Mouse (Mus musculus) ES-Bruce4 (cell line): ENCODE results near the gene Glb1l. TPM values are rescaled to one million over a fixed set of nuclear protein-coding genes. Genes with fewer than 3 reads are reported as not detected.

Experiments used
- H3K27ac ChIP-seq: 2 replicates; pipeline ENCODE4 v1.5.1; 2012; ENCODE audit warnings: low read length, inconsistent platforms; ENCODE audit not compliant: insufficient read depth
- H3K27me3 ChIP-seq: 2 replicates; pipeline ENCODE4 v1.6.1; 2012; ENCODE audit warnings: mild to moderate bottlenecking, low read length, inconsistent platforms; ENCODE audit not compliant: control insufficient read depth, poor library complexity, insufficient read depth, severe bottlenecking
- H3K36me3 ChIP-seq: 2 replicates; pipeline ENCODE4 v1.6.1; 2012; ENCODE audit warnings: inconsistent platforms, mild to moderate bottlenecking, low read length, moderate library complexity; ENCODE audit not compliant: control insufficient read depth, poor library complexity, insufficient read depth, severe bottlenecking
- H3K4me1 ChIP-seq: one replicate; pipeline ENCODE4 v1.8.1; 2011; ENCODE audit warnings: low read length; ENCODE audit not compliant: control insufficient read depth, insufficient read depth
- H3K4me3 ChIP-seq: 2 replicates; pipeline ENCODE4 v1.5.1; 2011; ENCODE audit warnings: low read depth, mild to moderate bottlenecking, low read length
- H3K9ac ChIP-seq: 2 replicates; pipeline ENCODE4 v1.6.1; 2012; ENCODE audit warnings: low read depth, mild to moderate bottlenecking, inconsistent platforms; ENCODE audit not compliant: poor library complexity, severe bottlenecking
- H3K9me3 ChIP-seq: replicated peaks from 2 replicates; pipeline ENCODE4 v1.6.1; 2012; ENCODE audit warnings: mild to moderate bottlenecking, low read length, inconsistent platforms; ENCODE audit not compliant: control insufficient read depth, poor library complexity, insufficient read depth, severe bottlenecking
- CTCF ChIP-seq: IDR thresholded peaks from one replicate; pipeline ENCODE4 v1.8.1; 2011; ENCODE audit warnings: low read depth, low read length
- EP300 ChIP-seq: IDR thresholded peaks from 2 replicates; pipeline ENCODE4 v1.6.1; 2011; ENCODE audit warnings: low read depth, low read length; ENCODE audit not compliant: insufficient read depth
- POLR2A ChIP-seq: IDR thresholded peaks from one replicate; pipeline ENCODE4 v1.8.1; 2011; ENCODE audit warnings: low read length; ENCODE audit not compliant: insufficient read depth
- polyA plus RNA-seq: library from polyadenylated mRNA; stranded (reverse); fragments of >200 nt; gene quantifications from 2 replicates; pipeline ENCODE4 v1.2.4, GENCODE M21; 2011; ENCODE audit warnings: low read depth; ENCODE audit not compliant: missing spikeins, insufficient read depth, insufficient read length

Glb1l gene
- polyA plus RNA-seq, 1 experiment, result 5.1 TPM

DNA sequence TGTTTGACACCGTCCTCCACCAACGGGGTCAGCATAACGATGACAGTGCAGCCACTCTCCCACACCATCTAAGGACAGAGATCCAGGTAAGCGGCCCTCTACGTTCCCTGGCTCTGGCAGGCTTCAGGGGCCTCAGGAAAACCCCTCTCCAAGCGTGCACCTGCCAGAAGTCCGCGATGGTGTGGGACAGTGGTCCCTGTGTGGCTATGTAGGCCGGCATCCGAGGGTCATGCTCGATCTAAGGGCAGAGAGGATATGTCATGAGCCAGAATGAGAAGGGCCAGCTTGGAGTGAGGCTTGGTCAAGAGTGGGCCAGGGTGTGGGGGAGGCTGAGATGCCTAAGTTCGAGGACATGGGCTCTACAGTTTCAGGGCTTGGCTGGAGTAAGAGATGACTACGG, 41.7 kb upstream of the Glb1l start:
- TF ChIP-seq POLR2A (no peak), EP300 (no peak), CTCF (no peak)
- Histone ChIP-seq H3K36me3 (no peaks in the 10 kb centered on the region), H3K27me3 (no peaks in the 10 kb centered on the region), H3K27ac (no peak overlapping the region), H3K9ac (no peak overlapping the region), H3K4me1 (peaks cover 3% of the 10 kb centered on the region), H3K4me3 (no peak overlapping the region), H3K9me3 (no peaks in the 10 kb centered on the region)

DNA sequence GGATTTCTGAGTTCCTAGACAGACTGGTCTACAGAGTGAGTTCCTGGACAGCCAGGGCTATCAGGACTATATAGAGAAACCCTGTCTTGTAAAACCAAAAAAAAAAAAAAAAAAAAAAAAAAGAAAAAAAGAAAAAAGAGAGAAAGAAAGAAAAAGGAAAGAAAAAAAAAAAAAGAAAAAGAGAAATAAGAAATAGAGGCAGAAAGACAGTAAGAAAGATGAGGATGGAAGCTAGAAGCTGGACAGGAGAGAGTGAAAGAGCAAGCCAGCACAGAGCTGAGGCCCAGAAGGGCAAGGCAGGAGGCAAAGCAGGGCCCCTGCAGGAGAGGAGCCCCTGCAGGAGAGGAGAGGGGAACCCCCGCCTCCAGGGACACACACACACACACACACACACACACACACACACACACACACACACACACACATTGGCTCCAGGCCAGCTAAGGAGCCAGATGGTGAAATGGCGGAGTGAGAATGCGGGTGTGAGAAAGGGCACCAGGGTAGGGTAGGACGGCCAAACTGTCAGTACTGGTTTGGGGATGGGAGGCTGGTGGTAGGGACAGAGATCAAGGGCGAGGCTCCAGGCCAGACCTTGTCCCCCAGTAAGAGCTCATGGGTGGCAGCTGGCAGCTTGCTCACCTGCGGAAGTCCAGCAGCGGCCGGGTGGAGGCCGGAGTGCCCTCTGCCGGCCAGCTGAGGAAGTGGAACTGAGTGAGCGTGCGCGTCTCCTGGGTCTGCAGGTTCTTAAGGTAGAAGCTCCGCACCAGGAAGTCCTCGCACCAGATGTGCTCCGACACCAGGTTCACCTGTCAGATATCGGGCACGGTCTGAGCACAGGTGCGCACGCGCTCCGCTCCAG, 40.7 kb upstream of the Glb1l start:
- Histone ChIP-seq H3K4me3 (peak overlapping the region; percentile 22; the same call in 1 of the 2 replicates), H3K9ac (no peak overlapping the region), H3K27me3 (no peaks in the 10 kb centered on the region), H3K9me3 (no peaks in the 10 kb centered on the region), H3K27ac (no peak overlapping the region), H3K36me3 (no peaks in the 10 kb centered on the region), H3K4me1 (peaks cover 3% of the 10 kb centered on the region)
- TF ChIP-seq POLR2A (no peak), EP300 (no peak), CTCF (peak; percentile 89)

DNA sequence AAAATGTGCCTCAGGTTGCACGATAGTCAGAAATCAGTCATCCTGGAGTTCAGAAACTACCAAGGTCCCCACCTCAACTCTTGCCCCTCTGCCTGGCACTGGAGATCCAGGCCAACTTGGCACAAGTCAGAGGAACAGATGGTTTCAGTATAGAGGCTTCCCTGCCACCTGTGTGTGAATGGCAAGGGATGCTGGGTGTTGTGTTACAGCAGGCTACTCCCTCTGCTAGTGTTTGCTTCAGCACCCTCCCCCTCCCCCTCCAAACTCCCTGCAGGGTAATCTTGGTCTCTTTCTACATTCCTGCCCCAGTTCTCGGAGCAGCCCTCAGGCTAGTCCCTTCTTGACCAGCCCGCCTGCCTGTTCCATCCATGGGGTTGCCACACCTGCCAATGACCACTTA, 39.9 kb upstream of the Glb1l start:
- Histone ChIP-seq H3K36me3 (no peaks in the 10 kb centered on the region), H3K27me3 (no peaks in the 10 kb centered on the region), H3K27ac (no peak overlapping the region), H3K9me3 (no peaks in the 10 kb centered on the region), H3K4me1 (peaks cover 3% of the 10 kb centered on the region), H3K9ac (no peak overlapping the region), H3K4me3 (no peak overlapping the region)
- TF ChIP-seq CTCF (no peak), EP300 (0 out of 2 replicates have a peak, but pooled peaks have one; percentile 23)

DNA sequence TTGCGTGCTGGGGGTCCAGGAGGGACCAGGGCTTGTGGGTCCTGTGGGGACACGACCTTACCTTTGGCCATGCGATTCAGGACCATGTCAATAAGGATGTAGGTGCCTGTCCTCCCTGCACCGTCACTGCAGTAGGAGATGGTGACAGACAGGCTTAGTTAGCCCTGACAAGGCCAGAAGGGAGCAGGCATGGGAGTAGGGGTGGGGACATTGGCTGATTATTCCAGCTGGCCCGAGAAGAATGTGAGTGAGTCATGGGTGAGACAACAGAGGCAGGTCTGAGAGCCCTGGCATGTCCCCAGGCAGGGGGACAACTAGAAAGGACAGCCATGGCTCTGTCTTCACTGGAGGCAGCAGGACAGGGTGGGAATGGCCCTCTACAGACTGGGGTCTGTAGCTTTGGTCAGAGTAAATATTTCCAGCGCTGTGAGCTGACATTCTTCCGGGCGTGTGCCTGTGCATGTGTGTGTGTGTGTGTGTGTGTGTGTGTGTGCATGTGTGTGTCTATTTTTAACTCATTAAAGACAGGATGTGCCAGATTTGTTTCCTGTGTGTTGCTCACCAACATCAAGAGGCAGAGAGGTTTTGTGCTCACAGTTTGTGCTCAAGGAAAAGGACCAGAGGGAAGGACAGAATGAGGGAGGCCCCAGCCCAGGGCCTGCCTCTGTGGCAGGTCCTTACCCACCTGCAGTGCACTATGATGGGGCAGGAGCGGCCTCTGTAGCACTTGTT, 37.6 kb upstream of the Glb1l start:
- Histone ChIP-seq H3K36me3 (no peaks in the 10 kb centered on the region), H3K4me1 (peaks cover 4% of the 10 kb centered on the region), H3K27me3 (no peaks in the 10 kb centered on the region), H3K27ac (no peak overlapping the region), H3K4me3 (no peak overlapping the region), H3K9ac (no peak overlapping the region), H3K9me3 (no peaks in the 10 kb centered on the region)
- TF ChIP-seq POLR2A (no peak), EP300 (no peak), CTCF (no peak)

DNA sequence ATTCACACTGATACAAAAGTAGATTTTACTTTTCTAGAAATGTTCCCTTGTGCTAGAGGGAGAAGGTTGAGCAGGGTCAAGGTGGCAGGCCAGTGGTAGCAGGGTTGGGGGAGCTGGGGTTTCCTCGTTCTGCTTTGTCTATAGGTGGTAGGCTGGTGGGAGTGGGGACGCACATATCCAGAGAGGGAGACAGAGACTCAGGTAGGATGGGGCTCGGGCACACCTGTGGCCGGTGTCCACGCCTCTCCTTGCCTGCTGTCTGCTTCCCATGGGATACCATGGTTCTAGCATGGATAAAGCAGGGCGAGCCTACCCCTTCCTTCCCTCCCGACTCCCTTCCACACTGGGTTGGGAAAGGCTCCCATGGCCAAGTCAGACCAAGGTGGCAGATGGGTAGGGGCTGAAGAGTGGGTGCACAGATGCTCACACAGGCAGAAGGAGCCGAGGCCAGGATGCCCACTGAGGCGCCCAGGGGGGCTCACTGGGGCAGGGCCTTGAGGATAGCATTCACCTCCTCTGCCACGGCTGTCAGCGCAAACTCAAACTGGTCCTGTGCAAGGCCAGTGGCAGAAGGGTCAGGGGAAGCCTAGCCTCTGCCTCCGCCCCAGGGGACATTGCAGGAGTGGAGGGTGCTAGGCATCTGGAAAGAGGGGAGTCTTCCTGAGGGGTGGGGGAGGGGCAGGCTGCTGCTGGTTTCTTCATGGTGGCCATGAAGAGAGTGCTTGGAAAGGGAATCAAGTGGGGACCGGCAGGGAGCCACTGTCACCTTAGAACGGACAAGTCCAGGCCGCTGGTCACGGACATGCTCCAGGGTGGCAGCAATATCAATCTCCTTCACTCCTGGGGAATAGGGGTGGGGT, 36.7 kb upstream of the Glb1l start:
- H3K27ac ChIP-seq, result no peak overlapping the region
- H3K4me1 ChIP-seq, result peaks cover 4% of the 10 kb centered on the region
- no peak overlapping the region for H3K9ac ChIP-seq
- H3K27me3 ChIP-seq, result no peaks in the 10 kb centered on the region
- no peak for TF ChIP-seq CTCF
- no peak for TF ChIP-seq EP300
- no peak for TF ChIP-seq POLR2A
- H3K9me3 ChIP-seq, result no peaks in the 10 kb centered on the region
- H3K36me3 ChIP-seq, result no peaks in the 10 kb centered on the region
- no peak overlapping the region for H3K4me3 ChIP-seq

DNA sequence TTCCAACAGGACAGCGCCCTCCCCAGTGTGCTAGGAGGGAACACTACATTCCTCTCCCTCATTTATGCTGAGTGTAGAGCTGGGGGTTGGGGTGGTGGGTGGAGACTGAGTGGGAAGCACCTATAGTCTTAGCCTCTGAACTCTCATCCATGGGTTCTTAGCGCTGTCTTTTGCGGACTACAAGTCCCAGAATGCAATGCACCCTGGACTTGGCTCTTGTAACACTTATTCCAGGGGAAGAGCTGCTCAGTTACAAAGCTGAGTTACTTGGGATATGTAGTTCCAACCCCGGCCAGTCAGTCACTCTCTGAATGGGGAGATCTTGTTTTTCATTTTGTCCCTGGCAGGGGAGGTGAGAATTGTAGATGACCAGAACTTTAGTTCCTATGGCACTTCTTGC, 34.2 kb upstream of the Glb1l start:
- no peak for TF ChIP-seq EP300
- peak; percentile 29 for TF ChIP-seq CTCF
- no peak for TF ChIP-seq POLR2A
- H3K9ac ChIP-seq, result no peak overlapping the region
- no peaks in the 10 kb centered on the region for H3K27me3 ChIP-seq
- no peaks in the 10 kb centered on the region for H3K36me3 ChIP-seq
- no peak overlapping the region for H3K4me3 ChIP-seq
- no peaks in the 10 kb centered on the region for H3K9me3 ChIP-seq
- no peak overlapping the region for H3K27ac ChIP-seq
- H3K4me1 ChIP-seq, result peaks cover 2% of the 10 kb centered on the region
